Mouse (Mus musculus): ENCODE measurements around the gene Galnt9.
A peak's percentile ranks its signal among the peaks of the same experiment; 100 is the strongest.

Gene Galnt9

GRCm38 (mm10) chr5:110587467-110587866 lies 43.3 kb downstream of the Galnt9 start:
- no peak for DNase-seq (ENCODE audit: low read depth)

- DNase-seq (ENCODE audit: low read depth), result no peak
Measured at GRCm38 (mm10) chr5:110589833-110590232, 45.7 kb downstream of the Galnt9 start.

- DNase-seq (ENCODE audit: low read depth), result peak; percentile 30
Measured at GRCm38 (mm10) chr5:110594465-110594864, 50.3 kb downstream of the Galnt9 start.

GRCm38 (mm10) chr5:110595341-110595740 lies 51.2 kb downstream of the Galnt9 start:
- DNase-seq (ENCODE audit: low read depth), result no peak

- DNase-seq (ENCODE audit: low read depth), result no peak
Measured at GRCm38 (mm10) chr5:110596086-110596780, 52.1 kb downstream of the Galnt9 start.

GRCm38 (mm10) chr5:110597502-110597901 lies 53.3 kb downstream of the Galnt9 start:
- peak; percentile 70 for DNase-seq (ENCODE audit: low read depth)

- peak; percentile 52 for DNase-seq (ENCODE audit: low read depth)
Measured at GRCm38 (mm10) chr5:110598298-110599095, 54.3 kb downstream of the Galnt9 start.

GRCm38 (mm10) chr5:110603016-110603685 lies 59.0 kb downstream of the Galnt9 start:
- peak; percentile 83 for DNase-seq (ENCODE audit: low read depth)

- peak; percentile 75 for DNase-seq (ENCODE audit: low read depth)
Measured at GRCm38 (mm10) chr5:110604311-110604710, 60.2 kb downstream of the Galnt9 start.

GRCm38 (mm10) chr5:110605531-110606221 lies 61.5 kb downstream of the Galnt9 start:
- DNase-seq (ENCODE audit: low read depth), result peak; percentile 89

GRCm38 (mm10) chr5:110607767-110608166 lies 63.6 kb downstream of the Galnt9 start:
- peak; percentile 74 for DNase-seq (ENCODE audit: low read depth)

- peak; percentile 87 for DNase-seq (ENCODE audit: low read depth)
Measured at GRCm38 (mm10) chr5:110608336-110608735, 64.2 kb downstream of the Galnt9 start.

GRCm38 (mm10) chr5:110608941-110609340 lies 64.8 kb downstream of the Galnt9 start:
- no peak for DNase-seq (ENCODE audit: low read depth)

- peak; percentile 61 for DNase-seq (ENCODE audit: low read depth)
Measured at GRCm38 (mm10) chr5:110609425-110609824, 65.3 kb downstream of the Galnt9 start.

- peak; percentile 44 for DNase-seq (ENCODE audit: low read depth)
Measured at GRCm38 (mm10) chr5:110609868-110610267, 65.7 kb downstream of the Galnt9 start.

- DNase-seq (ENCODE audit: low read depth), result no peak
Measured at GRCm38 (mm10) chr5:110610484-110610883, 66.3 kb downstream of the Galnt9 start.

- peak; percentile 93 for DNase-seq (ENCODE audit: low read depth)
Measured at GRCm38 (mm10) chr5:110611435-110612158, 67.4 kb downstream of the Galnt9 start.

- DNase-seq (ENCODE audit: low read depth), result no peak
Measured at GRCm38 (mm10) chr5:110619226-110619625, 75.1 kb downstream of the Galnt9 start.

GRCm38 (mm10) chr5:110624319-110624718 lies 80.2 kb downstream of the Galnt9 start:
- DNase-seq (ENCODE audit: low read depth), result peak; percentile 40

GRCm38 (mm10) chr5:110627351-110627750 lies 83.2 kb downstream of the Galnt9 start:
- DNase-seq (ENCODE audit: low read depth), result no peak

- DNase-seq (ENCODE audit: low read depth), result no peak
Measured at GRCm38 (mm10) chr5:110628156-110628555, 84.0 kb downstream of the Galnt9 start.
